Mouse (Mus musculus): ENCODE measurements at regions not wholly inside any gene's neighbourhood (a gene's known extent, or its start where the extent isn't known, plus 50 kb on each side); places are given as distances from the start of the nearest gene placed in this dataset.
A peak's percentile ranks its signal among the peaks of the same experiment; 100 is the strongest.
"Not testable (repeated sequence)": the region's sequence is repeated elsewhere in the genome, so short reads cannot be mapped to it uniquely, and the experiment has no call there.

DNA sequence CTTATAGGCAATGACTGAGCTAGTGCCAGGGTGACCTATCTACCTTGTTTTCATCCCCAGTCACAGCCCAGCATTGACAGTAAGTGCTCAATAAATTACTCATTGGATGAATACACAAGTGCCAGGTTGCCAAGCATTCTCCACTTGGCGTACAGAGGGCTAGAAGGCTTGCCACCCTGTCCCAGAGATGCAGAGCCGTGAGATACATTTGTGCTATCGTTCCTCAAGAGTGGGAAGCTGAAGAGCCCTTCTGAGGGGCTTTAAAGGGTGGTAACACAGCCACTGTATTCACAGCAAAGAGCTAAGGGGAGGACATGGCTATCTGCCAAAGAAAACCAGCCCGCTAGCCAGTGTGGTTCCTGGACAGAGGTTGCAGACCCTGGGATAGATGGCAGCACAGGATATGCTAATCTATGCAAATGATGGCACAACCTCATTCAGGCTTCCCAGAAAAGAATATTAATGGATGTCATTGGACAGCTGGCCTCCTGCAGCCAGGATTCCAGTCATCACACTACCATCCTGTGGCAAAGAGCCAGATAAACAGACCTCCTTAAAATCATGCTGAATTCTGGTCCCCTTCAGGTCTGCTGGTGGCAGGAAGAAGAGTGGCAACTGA lies 214.4 kb downstream of the Trim29 start:
- no peak for DNase-seq

DNA sequence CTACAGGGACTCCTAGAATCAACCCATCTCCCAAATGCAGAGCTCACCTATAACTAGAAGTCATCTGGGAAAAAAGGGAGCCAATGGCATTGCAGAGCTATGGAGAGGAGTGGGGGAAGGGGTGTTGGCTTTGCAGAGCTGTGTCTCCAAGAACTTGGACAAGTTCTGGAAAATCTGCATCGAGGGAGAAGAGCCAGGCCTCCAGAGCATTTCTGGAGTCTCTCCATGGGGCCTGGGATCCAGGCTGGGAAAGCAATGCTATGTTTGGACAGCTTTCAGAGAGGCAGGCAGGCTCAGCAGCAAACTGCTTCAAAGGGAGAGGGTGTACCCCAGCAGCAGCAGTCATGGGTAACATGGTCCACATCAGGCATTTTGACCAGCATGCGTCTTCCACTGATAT lies 211.6 kb upstream of the Nectin1 start:
- DNase-seq, result no peak

DNA sequence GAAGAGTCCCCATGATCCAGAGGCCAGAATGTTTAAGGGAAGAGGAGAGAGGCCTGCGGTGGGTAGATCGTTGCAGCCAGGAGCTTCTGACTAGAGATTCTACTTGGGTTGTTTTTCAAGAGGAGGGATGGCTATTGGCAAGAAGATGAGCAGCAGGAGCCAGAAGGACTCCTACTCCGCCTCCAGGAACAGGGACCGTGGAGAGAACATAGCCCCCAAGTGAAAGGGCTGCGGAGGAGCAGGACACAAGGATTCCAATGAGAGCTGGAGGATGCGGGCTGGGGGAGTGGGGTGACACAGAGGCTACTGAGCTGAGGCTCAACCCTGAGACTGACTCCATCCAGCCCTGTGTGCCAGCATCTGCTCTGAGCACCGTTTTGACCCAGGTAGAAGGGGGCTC lies 207.8 kb upstream of the Nectin1 start:
- DNase-seq, result peak; percentile 50

DNA sequence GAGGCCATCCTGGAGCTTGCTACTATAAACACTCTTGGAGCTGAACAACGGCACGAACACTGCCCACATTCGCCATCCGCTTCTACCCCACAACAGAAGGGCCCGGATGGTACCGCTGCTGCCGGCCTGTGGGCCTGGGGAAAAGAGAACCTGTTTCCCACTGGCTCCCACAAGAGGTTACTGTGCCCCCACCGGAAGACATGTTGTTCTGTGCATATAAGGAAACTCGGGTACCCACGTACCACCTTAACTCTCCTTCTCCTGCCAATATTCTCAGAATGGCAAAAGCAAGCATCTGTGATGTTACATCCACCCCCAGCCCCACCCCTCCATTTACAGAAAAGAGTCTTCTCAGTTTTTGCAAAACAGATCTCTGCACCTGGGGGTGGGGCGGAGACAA lies 206.7 kb upstream of the Nectin1 start:
- DNase-seq, result peak; percentile 85

DNA sequence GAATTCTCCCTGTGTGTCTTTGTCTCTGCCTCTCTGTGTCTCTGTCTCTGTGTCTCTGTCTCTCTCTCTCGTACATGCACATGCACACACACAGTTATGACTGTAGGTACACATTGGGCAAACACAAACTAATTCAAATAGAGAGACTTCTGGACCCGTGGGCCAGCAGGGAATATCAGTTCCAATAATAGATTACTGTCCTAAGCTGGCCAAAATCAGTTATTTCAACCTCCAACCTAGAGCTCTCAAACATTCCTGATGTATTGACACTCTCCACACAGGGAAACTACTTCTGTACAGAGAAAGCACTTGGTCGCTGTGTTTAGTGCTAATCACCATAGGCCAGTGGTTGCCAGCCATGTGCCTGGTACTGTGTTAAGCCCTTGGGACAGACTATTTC lies 203.7 kb upstream of the Nectin1 start:
- DNase-seq, result no peak

DNA sequence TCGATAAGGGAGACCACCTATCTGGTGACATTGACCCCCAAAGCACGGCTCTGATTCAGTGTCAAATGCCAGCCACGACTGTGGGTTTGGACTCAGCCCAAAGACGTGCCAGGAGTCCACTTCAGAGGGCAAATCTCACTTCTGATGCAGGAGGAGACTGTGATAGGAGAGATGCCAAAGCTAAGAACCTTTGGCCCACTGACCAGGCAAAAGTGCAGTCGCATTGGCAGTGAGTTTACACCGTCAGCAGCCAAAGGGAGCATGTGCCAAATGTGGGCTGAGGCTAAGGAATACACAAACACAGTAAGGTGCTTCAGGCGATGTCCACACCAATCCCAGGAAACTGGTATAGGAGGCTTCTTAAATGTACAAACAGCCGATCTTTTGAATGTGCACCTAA lies 202.6 kb upstream of the Nectin1 start:
- DNase-seq, result no peak

DNA sequence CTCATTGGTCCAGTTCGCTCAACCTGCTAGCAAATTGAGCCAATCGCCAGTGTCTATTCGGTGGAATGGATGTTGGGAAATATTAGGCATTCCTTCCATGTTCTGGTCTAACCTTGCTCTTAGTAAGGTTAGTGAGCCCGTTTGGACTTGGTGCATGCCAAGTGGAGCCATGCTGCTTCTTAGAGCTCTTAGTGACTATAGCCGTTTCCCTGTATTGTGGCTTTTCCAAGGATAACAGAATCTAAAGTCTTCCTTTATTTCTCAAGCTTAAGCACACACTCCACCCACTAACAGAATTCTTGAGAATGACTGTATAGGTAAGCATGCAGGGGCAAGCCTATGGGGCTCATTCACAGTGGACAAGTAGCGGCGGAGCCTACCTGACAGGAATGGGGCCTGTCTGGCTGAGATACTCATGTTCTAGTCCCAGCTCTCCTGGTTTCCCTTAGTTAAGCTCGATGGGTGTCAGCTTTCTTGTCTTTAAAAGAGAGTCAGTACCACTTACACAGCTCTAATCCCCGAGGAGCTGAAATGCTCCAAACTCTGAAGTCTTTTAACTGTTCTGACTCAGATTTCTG lies 201.6 kb upstream of the Nectin1 start:
- no peak for DNase-seq

DNA sequence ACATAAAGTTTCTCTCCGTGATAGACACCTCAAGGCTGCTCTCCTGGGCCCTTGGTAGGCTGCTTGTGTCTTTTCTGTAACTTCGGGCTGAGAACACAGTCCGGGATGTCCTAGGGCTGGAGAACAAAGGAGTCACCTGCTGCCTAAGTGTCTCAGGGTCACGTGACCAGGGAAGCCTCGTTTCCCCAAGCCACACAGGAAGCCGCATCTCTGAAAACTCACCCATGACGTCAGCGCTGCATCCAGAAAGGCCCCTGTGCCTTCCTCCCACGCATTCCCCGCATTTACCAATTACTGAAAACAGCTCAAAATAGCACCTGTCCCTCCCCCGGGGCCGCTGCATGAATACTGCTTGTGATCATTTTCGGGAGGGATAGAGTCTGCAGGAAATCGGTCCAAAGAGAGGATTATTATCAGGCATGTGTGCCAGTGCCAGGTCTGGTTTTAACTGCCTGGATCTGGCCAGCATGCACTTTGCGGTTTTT lies 198.7 kb upstream of the Nectin1 start:
- peak; percentile 85 for DNase-seq

DNA sequence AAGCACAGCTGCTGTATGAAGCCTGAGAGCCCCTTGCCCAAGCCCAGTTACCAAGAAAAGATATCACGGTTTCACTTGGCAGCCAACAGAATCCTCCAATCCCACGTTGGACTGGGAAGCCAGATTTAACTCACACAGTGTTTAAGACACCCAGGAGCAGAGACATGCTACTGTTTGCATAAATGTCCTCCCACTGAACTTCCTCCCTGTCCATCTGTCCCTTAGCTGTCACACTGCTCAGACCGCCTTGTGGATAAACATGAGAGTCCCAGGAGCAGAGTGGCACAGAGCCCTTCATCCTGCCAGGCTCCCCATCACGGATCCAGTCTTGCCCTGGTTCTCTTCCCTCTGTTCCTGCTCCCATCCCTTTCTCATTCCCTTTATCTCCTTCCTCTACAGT lies 194.9 kb upstream of the Nectin1 start:
- DNase-seq, result no peak

DNA sequence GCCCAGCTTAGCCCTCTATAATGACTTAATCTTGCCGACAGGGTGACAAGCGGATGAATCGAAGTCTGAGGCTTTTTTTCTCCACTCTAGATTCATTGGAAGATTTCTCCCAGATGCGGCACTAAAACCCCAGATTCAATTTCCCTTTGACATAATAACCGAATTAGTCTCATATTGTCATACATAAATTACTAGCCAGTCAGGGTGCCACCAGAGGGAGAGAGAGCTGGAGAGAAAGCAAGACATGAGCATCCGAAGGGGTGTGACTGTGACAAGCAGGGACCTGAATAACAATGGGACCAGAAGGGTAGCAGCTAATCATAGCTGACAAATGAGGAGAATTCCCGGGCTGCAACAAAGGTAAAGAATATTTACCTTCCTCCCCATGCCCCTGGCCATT lies 194.5 kb upstream of the Nectin1 start:
- DNase-seq, result no peak

DNA sequence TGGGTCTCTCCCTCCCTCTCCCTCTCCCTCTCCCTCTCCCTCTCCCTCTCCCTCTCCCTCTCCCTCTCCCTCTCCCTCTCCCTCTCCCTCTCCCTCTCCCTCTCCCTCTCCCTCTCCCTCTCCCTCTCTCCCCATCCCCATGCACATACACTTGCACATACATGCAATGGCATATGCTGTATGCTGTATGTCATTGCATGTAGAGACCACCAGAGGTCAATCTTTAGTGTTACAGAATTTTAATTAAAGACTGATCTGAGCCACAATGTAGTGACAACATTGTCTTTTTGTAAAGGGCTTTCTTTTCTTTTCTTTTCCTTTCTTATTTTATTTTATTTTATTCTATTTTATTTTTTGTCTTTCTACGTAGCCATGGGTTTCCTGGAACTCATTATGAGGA lies 191.0 kb upstream of the Nectin1 start:
- DNase-seq, result not testable (repeated sequence)

DNA sequence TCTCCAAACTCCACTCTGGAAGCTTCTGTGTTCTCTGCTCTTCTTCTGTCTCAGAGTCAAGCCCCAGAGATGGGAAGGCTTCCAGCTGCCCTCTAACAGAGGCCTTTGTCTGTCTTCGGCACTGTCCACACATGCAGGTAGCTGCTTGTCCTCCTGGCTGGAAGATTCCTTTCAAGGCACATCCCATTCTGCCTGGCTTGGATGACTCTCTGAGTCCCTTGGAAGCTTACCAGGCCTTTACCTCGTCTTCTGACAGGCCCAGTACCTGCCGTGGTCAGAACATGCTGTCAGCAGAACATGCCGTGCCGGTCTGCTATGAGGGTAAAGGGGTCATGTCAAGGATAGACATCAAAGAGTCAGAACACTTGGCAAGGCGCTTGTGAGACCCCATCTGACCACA lies 181.8 kb upstream of the Nectin1 start:
- DNase-seq, result no peak

DNA sequence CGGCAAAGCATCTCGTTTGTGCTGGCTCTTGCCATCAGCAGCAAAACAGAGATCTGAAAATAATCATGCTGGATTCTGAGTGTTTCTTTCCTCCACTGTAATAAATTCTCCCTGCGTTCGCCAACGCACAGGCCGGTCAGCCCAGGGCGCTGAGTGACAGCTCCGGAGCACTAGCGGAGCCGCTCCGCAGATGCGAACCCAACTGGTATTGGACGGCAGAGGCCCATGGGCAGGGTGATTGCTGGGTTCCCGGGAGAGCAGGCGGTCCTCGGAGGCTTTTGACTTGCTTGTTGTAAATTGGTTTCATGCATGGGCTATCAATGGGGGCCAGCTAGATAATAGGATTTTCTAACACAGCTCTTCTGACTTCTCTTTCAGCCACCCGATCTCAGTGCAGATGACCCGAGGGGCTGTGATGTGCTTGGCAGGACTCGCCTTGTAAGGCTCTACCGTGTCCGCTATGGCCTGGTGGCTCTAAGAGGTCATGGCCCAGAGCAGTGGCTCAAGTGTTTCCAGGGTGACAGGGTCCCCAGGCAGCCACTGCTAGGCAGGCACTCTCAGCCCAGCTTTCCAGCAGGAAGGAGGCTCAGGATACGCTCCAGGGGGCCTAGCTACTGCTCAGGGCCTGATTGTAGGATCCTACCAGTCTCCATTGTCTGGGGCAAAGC lies 179.4 kb upstream of the Nectin1 start:
- DNase-seq, result no peak

DNA sequence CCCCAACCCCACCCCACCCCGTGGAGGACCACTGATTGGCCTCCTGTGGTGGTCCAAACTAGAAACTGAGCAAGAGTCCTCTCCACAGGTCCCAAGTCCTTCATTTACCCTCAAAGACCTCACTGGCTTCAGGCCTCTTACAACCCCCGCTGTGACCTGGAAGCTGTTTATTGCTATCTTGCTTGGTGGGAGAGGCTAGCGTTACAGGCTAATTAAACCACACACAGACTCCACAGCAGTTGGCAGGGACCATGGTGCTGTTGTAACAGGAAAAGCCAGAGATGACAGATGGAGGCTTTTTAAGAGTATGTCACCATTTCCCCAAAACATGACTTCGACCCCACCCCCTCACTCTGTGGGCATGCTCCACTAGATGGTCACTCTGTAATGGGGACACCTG lies 174.9 kb upstream of the Nectin1 start:
- DNase-seq, result no peak

DNA sequence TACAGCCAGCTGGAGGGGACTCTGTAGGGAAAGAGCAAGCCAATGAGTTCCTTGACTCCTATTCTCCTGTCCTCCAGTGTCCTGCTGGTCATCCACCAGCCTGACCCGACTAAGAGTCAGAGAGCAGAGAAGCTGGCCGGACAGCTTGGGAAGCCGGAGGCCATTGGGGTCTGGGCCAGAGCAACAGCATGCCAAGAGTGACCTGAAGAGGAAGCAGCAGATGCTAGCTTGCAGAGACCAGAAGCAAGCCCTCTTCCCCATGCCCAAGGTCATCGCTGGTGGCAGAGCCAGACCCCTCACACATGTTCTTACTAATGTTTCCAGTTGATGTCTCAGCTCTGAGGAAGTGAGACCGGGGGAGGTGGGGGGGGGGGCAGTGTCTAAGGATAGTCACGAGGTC lies 172.7 kb upstream of the Nectin1 start:
- peak; percentile 57 for DNase-seq

DNA sequence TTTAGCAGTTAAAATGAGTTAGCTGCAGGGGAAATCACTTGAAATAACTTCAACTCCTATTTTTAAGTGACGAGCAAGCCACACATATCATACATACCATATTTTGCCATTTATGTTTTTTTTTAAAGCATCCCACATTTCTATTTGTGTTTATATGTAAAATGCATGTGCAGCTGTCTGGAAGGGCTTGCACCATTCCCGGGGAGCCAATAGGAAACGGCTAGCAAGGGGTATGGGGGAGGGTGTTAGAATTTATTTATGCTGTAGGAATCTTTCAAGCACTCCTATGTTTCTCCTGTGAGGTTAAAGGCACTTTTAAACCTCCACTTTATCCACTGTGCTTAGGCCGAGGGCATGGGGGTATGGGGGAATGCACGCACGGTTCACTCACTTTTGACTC lies 168.1 kb upstream of the Nectin1 start:
- no peak for DNase-seq

DNA sequence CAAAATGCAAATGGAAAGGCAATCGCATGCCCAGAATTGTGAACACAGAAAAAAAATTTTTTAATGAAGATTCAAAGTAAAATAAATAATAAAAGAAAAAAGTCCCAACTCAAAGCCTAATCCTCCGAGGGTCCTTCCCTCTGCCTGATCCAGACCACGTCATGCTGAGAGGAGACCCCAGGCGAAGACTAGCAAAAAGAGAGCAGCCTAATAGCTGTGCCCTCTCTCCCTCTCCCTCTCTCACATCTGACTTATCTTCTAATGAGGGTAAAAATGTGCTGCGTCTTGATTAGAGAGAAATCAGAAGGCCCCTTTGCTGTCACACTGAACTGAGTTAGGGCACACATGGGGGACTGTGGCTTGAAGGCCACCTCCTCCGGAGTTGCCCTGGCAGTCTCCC lies 163.1 kb upstream of the Nectin1 start:
- DNase-seq, result no peak

DNA sequence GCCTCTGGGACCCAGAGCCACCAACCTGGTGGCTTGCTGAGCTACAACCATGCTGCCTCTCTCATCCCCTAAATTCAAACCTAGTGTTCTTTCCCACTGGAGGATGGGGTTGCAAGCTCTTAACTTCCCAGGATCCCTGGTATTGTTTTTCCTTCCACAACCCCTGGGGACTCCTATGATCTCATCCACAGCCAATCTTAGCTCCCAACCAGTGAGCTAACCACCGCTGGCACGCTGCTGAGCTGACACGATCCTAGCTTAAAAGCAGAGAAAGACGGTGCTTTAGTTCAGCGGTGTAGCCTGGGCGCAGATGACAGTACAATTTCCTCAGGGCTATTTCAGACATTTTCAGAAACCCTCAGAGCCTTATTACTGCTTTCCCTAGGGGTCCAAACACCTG lies 158.2 kb upstream of the Nectin1 start:
- DNase-seq, result no peak

DNA sequence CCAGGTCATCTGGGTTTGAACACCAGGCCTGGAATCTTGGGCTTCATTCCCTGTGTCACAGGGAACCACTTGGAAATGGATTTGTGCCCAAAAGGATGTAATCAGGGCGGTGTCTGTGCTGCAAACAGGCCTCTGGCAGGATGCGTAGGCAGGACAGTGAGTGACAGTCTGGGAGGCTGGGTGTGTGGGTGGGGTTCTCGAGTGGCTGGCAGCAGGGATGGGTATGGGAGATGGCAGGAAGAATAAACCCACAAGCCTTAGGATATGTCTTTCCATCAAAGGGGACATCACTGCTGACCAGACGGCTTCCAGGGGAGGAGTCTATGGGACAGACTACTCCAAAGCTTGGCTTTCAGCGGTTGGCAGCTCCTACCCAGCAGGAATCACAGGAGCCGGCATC lies 150.5 kb upstream of the Nectin1 start:
- DNase-seq, result peak; percentile 91

DNA sequence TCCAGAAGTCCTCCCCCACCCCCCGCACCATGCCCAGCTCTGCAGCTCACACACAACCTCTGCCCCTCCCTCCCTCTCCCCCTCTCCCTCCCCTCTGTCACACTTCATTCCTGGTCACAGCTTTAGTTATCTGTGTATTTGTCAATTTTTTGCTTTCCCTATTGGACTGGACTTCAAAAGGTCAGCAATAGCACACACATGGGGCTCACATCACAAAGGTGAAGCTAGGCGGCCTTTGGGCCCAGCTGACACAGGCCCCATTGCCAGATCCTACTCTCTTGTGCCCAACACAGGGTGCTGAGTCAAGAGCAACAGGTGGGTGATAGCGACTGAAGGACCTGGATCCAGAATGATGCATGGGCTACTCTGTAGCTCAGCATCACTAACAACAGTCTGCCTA lies 149.0 kb upstream of the Nectin1 start:
- DNase-seq, result no peak

DNA sequence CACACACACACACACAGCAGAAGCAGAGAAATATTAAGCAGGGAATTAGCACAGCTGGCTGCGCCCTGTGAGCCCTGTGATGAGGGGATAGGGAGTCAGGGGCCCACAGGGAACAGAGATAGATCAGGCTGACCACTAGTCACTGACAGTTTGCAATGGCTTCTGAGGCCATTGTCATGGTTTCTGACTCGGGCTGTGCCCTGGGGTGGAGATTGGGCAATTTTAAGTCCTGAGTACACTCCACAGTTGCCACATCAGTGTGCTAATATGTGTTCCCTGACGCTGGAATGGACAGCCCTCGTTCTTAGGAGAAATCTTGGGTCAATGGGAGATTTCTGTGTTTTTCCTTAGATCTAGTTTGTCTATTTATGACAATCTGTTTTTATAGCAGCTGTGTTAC lies 148.3 kb upstream of the Nectin1 start:
- DNase-seq, result no peak

DNA sequence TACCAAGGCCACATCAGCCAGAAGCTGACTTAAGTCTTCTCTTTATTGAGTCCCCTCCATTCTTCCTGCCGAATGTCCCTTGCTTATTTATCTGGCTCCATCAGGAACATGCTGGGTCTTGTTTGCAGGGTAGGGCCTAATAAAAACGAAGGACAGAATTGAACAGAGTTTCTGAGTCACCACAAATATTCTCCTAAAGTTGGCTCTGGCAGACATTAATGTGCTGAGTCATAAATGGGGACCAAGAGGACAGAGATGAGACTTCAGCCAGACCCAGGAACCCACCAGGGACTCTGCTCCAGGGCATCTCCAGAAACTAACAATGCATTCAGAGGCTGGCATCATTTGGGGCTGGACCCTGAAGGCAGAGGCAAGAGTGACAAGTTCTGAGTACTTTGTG lies 143.4 kb upstream of the Nectin1 start:
- DNase-seq, result no peak

DNA sequence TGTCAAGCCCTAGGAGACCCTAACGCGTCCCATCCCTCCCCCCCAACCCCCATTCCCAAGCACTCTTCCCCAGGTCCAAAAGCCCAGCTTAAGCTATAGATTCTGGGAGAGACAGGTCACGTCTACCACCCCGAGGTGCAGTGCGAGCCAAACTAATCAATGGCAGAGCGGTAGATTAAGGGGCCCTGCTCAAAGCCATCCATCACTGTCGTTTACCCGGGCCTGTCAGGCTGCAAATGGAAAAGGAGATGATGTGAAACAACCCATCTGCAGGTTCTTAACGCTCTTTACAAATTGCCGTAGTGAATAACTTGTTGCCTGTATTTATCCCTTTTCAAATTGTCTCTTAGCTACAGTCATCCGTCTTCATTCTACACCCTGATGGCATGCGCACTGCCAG lies 126.2 kb upstream of the Nectin1 start:
- DNase-seq, result no peak

DNA sequence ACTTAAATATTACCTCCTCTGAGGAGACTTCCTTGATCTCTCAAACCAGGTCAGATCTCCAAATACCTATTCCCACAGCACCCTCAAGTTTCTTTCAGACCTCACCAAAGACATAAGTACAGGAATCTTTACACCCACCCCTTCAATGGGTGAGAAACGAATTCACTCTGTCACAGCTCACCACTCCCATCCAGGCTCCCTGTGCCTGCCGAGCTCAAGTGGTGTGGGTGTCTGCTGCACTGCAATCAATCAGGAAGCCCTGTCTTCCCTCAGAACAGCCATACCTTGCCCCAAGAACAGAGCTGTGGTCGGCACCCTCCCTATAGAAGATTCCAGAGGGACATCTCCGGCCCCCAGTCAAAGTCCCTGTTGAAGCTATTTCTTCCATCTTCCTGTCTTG lies 116.2 kb upstream of the Nectin1 start:
- no peak for DNase-seq

DNA sequence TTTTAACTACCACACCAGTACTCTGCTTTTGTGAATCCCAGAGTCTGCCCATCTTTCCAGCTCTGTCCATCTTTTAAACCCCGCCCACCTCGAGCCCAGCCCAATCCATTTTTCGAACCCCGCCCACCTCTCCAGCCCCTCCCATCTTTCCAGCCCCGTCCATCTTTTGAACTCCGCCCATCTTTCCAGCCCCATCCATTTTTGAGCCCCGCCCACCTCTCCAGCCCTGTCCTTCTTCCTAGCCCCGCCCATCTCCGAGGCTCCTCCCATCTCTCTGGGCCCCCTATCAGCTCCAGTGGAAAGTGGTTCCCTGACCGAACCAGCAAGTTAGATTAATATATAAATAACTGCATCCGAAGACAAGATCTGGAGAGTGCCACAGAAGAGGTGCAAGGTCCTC lies 115.0 kb upstream of the Nectin1 start:
- no peak for DNase-seq
